Mouse (Mus musculus) left cerebral cortex, adult 18-20 months (tissue): Measurements from ENCODE around the gene Picalm. TPM values are rescaled to one million over a fixed set of nuclear protein-coding genes. Genes with fewer than 3 reads are reported as not detected.
"Not testable (repeated sequence)": the region's sequence is repeated elsewhere in the genome, so short reads cannot be mapped to it uniquely, and the experiment has no call there.

Experiments
- DNase-seq, 2 experiments: peaks; one replicate each; pipeline ENCODE4 v3.0.0; 2021 to 2022; ENCODE audit warnings: low spot score in 2 of 2, mixed read lengths in 1 of 2
- total RNA-seq, 2 experiments: library from RNA; stranded (reverse); gene quantifications; 2 replicates each; pipeline ENCODE4 v1.2.3; 2021

Picalm gene
- total RNA-seq, 2 experiments from 2014 or later = 139 to 141 TPM

GRCm38 (mm10) chr7:90201877-90202465, 72.0 kb downstream of the Picalm start:
- no peak for DNase-seq

- no peak for DNase-seq
Observed at GRCm38 (mm10) chr7:90203914-90204313, 73.9 kb downstream of the Picalm start.

- DNase-seq = no peak
Observed at GRCm38 (mm10) chr7:90210116-90210515, 80.1 kb downstream of the Picalm start.

GRCm38 (mm10) chr7:90210947-90211346, 80.9 kb downstream of the Picalm start:
- DNase-seq = no peak

- no peak for DNase-seq
Observed at GRCm38 (mm10) chr7:90216511-90216910, 86.5 kb downstream of the Picalm start.

- no peak for DNase-seq
Observed at GRCm38 (mm10) chr7:90218122-90218521, 88.1 kb downstream of the Picalm start.

GRCm38 (mm10) chr7:90221487-90221886, 91.5 kb downstream of the Picalm start:
- DNase-seq = no peak

- no peak for DNase-seq
Observed at GRCm38 (mm10) chr7:90228075-90228474, 98.1 kb downstream of the Picalm start.

GRCm38 (mm10) chr7:90228884-90229283, 98.9 kb downstream of the Picalm start:
- not testable (repeated sequence) for DNase-seq

GRCm38 (mm10) chr7:90231431-90231830, 101.4 kb downstream of the Picalm start:
- DNase-seq = peak; percentile 45 to 47

- DNase-seq = no peak
Observed at GRCm38 (mm10) chr7:90233921-90234320, 103.9 kb downstream of the Picalm start.

GRCm38 (mm10) chr7:90236289-90236905, 106.4 kb downstream of the Picalm start:
- DNase-seq = no peak

- no peak for DNase-seq
Observed at GRCm38 (mm10) chr7:90243151-90243550, 113.1 kb downstream of the Picalm start.

- DNase-seq = no peak
Observed at GRCm38 (mm10) chr7:90243643-90244042, 113.6 kb downstream of the Picalm start.

GRCm38 (mm10) chr7:90252946-90253345, 122.9 kb downstream of the Picalm start:
- DNase-seq = no peak

- no peak for DNase-seq
Observed at GRCm38 (mm10) chr7:90258701-90259100, 128.7 kb downstream of the Picalm start.

- DNase-seq = no peak
Observed at GRCm38 (mm10) chr7:90259899-90260298, 129.9 kb downstream of the Picalm start.

- DNase-seq = no peak
Observed at GRCm38 (mm10) chr7:90261902-90262599, 132.0 kb downstream of the Picalm start.
